Mouse (Mus musculus): Measurements from ENCODE around the gene Mapkbp1. TPM values are rescaled to one million over a fixed set of nuclear protein-coding genes. Genes with fewer than 3 reads are reported as not detected.

The Mapkbp1 gene
- 0.28 and 0.57 TPM in 2 replicates for polyA plus RNA-seq (2015; fragmentation: Nextera tagmentation; extraction: Ambion mirVana)

DNA sequence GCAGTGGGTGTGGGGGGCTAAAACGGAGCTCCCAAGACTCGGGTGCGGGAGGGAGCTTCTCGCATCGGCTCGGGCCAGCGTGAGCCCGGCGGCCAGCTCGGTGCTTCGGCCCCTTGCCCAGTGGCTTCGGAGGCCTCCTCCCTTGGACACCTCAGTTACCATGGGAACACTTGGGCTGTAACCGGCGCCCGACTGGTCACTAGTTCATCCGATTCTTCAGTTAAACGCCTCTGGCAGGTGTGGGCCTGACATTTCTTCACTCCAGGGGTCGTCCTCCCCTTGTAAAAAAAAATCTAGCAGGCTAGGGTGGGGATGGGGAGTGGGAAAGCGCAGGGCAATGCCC, at the start of gene Mapkbp1:
Gene Mapkbp1, plus strand, starts transcription at position 163 of the 343 bp plus-strand sequence.
- no peaks in the 10 kb centered on the region for H3K36me3 ChIP-seq
- no peaks in the 10 kb centered on the region for H3K9me3 ChIP-seq (replicated peaks)
- H3K4me3 ChIP-seq (replicated peaks) = peak within 1 kb of the TSS; percentile 71
- H3K27me3 ChIP-seq = no peaks in the 10 kb centered on the region
- 2% methylated on average over 19 of the region's 19 CpGs for WGBS (ENCODE audit: insufficient replicate concordance)
- peaks cover 16% of the 10 kb centered on the region for H3K4me1 ChIP-seq (replicated peaks)
- H3K9ac ChIP-seq = peak within 1 kb of the TSS; percentile 80
- peak within 1 kb of the TSS; percentile 52 for H3K27ac ChIP-seq
- peak within 1 kb of the TSS; percentile 86 for H3K4me2 ChIP-seq
- no peak for DNase-seq
- no peak; the same call in 1 of the 2 replicates for ATAC-seq (ENCODE audit: low read depth)

DNA sequence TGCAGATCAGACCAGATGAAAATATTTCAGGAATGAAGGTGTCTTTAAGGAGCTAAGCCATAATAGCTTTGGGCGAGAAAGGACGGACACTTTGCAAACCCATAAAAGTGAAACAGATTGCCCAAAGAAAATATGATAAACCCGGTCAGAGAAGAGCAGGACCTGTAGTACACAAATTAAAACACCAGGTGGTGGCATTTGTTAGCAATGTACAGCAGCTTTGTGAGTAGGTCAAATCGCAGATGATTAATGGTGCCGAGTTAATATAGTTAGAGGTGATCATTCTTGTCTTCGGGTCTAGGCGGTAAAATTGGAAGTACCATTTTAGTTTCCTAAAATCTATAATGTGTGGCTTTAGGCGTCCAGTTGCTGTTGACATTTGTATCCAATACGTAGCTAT, 1.9 kb upstream of the Mapkbp1 start:
- no peak for ATAC-seq (ENCODE audit: low read depth)
- Histone ChIP-seq H3K9ac (no peak overlapping the region), H3K36me3 (no peaks in the 10 kb centered on the region), H3K4me1 (replicated peaks) (peaks cover 16% of the 10 kb centered on the region), H3K4me2 (no peak overlapping the region), H3K9me3 (replicated peaks) (no peaks in the 10 kb centered on the region), H3K27me3 (no peaks in the 10 kb centered on the region), H3K27ac (no peak overlapping the region), H3K4me3 (replicated peaks) (no peak overlapping the region)
- 41% methylated on average over 9 of the region's 9 CpGs for WGBS (ENCODE audit: insufficient replicate concordance)
- peak; percentile 27 for DNase-seq

- Histone ChIP-seq H3K9ac (no peak overlapping the region), H3K36me3 (no peaks in the 10 kb centered on the region), H3K27me3 (no peaks in the 10 kb centered on the region), H3K27ac (no peak overlapping the region), H3K9me3 (replicated peaks) (no peaks in the 10 kb centered on the region), H3K4me2 (no peak overlapping the region), H3K4me1 (replicated peaks) (peaks cover 16% of the 10 kb centered on the region), H3K4me3 (replicated peaks) (no peak overlapping the region)
- ATAC-seq (ENCODE audit: low read depth) (no peak), DNase-seq (no peak)
- WGBS (ENCODE audit: insufficient replicate concordance) = 74% methylated on average over 3 of the region's 3 CpGs
Measured at GRCm38 (mm10) chr2:119971316-119971715, 1.2 kb upstream of the Mapkbp1 start.

- Histone ChIP-seq H3K4me1 (replicated peaks) (peaks cover 16% of the 10 kb centered on the region), H3K9ac (peak overlapping the region; percentile 80), H3K36me3 (no peaks in the 10 kb centered on the region), H3K27ac (peak overlapping the region; percentile 52), H3K4me3 (replicated peaks) (peak overlapping the region; percentile 71), H3K27me3 (no peaks in the 10 kb centered on the region), H3K9me3 (replicated peaks) (no peaks in the 10 kb centered on the region), H3K4me2 (peak overlapping the region; percentile 86)
- 6% methylated on average over 32 of the region's 32 CpGs for WGBS (ENCODE audit: insufficient replicate concordance)
- DNase-seq = peak; percentile 94
- ATAC-seq (ENCODE audit: low read depth) = peak; percentile 99
Measured at GRCm38 (mm10) chr2:119971837-119972536, 512 bp upstream of the Mapkbp1 start.

- Histone ChIP-seq H3K36me3 (no peaks in the 10 kb centered on the region; the same call in 1 of the 2 replicates), H3K9me3 (replicated peaks) (no peaks in the 10 kb centered on the region), H3K4me1 (replicated peaks) (no peaks in the 10 kb centered on the region; the same call in 1 of the 2 replicates), H3K27ac (no peak overlapping the region), H3K9ac (no peak overlapping the region), H3K27me3 (no peaks in the 10 kb centered on the region), H3K4me2 (no peak overlapping the region), H3K4me3 (replicated peaks) (no peak overlapping the region)
- WGBS (ENCODE audit: insufficient replicate concordance) = 75% methylated on average over 7 of the region's 7 CpGs
- no peak for DNase-seq
- ATAC-seq (ENCODE audit: low read depth) = no peak
Measured at GRCm38 (mm10) chr2:119980343-119980986, 8.0 kb downstream of the Mapkbp1 start.

DNA sequence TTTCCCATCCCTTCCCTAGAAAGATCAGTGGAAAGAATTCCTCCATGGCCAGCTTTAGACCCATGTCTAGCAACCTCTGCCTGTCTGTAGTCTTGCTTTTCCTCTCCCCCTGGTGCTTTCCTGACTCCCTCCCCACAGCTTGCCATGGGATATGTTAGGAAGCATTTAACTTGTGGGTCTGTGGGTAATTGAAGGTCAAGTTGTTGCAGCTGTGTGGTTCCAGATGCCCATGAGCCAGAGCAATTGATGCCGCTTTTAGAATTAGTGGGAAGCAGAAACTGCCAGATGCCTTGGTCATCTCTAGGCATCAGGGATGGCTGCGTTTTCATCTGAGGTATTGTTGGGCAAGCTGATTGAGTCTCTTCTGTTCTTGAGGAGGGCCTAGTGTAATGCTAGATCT, 9.1 kb downstream of the Mapkbp1 start:
- Histone ChIP-seq H3K9me3 (replicated peaks) (no peaks in the 10 kb centered on the region), H3K36me3 (no peaks in the 10 kb centered on the region; the same call in 1 of the 2 replicates), H3K9ac (no peak overlapping the region), H3K4me1 (replicated peaks) (no peaks in the 10 kb centered on the region; the same call in 1 of the 2 replicates), H3K27ac (no peak overlapping the region), H3K27me3 (no peaks in the 10 kb centered on the region), H3K4me2 (no peak overlapping the region), H3K4me3 (replicated peaks) (no peak overlapping the region)
- ATAC-seq (ENCODE audit: low read depth) (no peak), DNase-seq (no peak)
- 75% methylated on average over 2 of the region's 2 CpGs for WGBS (ENCODE audit: insufficient replicate concordance)

DNA sequence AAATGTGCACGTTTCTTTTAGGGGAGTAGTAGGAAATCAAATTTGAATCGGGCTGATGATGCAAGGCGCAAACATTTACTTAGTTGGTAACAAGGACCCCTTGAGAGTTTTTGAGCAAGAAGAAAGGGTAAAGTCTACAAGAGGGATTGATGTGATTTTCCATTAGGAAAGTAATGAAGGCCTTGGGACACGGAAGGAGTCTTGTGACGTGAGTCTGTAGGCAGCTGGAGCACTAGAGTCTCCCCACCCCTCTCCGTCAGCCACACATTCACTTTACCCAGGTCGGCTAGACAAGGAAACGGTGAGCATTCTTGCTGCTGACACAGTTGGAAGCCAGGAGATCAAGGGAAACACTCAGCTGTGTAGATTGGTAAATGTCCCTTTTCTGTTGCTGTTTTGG, 13.4 kb downstream of the Mapkbp1 start:
- Histone ChIP-seq H3K27me3 (no peaks in the 10 kb centered on the region), H3K4me2 (no peak overlapping the region), H3K9me3 (replicated peaks) (no peaks in the 10 kb centered on the region), H3K36me3 (no peaks in the 10 kb centered on the region; the same call in 1 of the 2 replicates), H3K4me1 (replicated peaks) (no peaks in the 10 kb centered on the region), H3K4me3 (replicated peaks) (no peak overlapping the region), H3K9ac (no peak overlapping the region), H3K27ac (no peak overlapping the region)
- ATAC-seq (ENCODE audit: low read depth) = no peak
- 71% methylated on average over 8 of the region's 8 CpGs for WGBS (ENCODE audit: insufficient replicate concordance)
- DNase-seq = no peak

DNA sequence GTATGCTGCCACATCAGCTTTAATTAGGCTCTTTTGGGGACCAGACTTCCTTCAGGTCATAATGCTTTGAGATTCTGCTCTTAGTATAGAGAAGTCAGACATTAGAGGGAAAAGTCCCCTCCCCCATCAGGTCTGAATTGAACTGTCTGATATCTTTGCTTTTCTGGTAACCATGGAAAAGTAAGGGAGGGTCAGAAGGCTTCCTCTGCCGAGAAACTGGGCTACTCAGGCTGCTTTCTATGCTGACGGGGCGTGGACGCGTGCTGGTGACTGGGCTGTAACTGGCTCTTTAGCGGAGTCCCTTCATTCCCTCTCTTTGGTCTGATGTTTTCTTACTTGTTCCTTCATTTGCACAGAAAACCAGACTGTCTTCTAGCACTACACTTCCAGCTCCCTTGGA, 13.9 kb downstream of the Mapkbp1 start:
- ATAC-seq (ENCODE audit: low read depth) = no peak
- H3K4me1 ChIP-seq (replicated peaks) = no peaks in the 10 kb centered on the region
- no peak overlapping the region for H3K4me3 ChIP-seq (replicated peaks)
- H3K9me3 ChIP-seq (replicated peaks) = no peaks in the 10 kb centered on the region
- WGBS (ENCODE audit: insufficient replicate concordance) = 60% methylated on average over 6 of the region's 6 CpGs
- no peak overlapping the region for H3K4me2 ChIP-seq
- H3K36me3 ChIP-seq = no peaks in the 10 kb centered on the region; the same call in 1 of the 2 replicates
- H3K27ac ChIP-seq = no peak overlapping the region
- no peak overlapping the region for H3K9ac ChIP-seq
- H3K27me3 ChIP-seq = no peaks in the 10 kb centered on the region
- DNase-seq = no peak

DNA sequence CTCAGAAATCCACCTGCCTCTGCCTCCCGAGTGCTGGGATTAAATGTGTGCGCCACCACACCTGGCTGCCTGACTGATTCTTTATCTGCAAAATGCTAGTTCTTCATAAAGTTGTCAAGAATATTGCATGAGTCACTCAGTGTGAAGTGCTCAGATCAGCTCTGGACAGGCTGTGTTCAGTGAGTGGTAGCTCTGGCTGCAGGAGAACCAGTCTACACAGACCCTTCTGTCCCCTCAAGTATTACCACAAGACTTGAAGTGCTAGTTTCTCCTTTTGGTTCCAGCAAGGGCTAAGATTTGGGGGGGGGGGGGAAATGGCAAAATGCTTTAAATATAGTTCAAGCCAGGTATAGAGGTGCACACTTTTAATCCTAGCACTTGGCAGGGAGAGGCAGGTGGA, 14.9 kb downstream of the Mapkbp1 start:
- no peak overlapping the region for H3K4me2 ChIP-seq
- H3K4me3 ChIP-seq (replicated peaks) = no peak overlapping the region
- no peak overlapping the region for H3K27ac ChIP-seq
- no peaks in the 10 kb centered on the region for H3K4me1 ChIP-seq (replicated peaks)
- DNase-seq (no peak), ATAC-seq (ENCODE audit: low read depth) (no peak)
- H3K27me3 ChIP-seq = no peaks in the 10 kb centered on the region
- no peaks in the 10 kb centered on the region for H3K9me3 ChIP-seq (replicated peaks)
- no peaks in the 10 kb centered on the region for H3K36me3 ChIP-seq
- no peak overlapping the region for H3K9ac ChIP-seq
- 75% methylated on average over 2 of the region's 2 CpGs for WGBS (ENCODE audit: insufficient replicate concordance)

GRCm38 (mm10) chr2:119988952-119989351, 16.5 kb downstream of the Mapkbp1 start:
- H3K9ac ChIP-seq = no peak overlapping the region
- no peaks in the 10 kb centered on the region for H3K36me3 ChIP-seq
- 62% methylated on average over 4 of the region's 4 CpGs for whole genome bisulfite sequencing (ENCODE audit: insufficient replicate concordance)
- ATAC-seq (ENCODE audit: low read depth) = no peak
- H3K4me2 ChIP-seq = no peak overlapping the region
- DNase-seq = no peak
- no peaks in the 10 kb centered on the region for H3K4me1 ChIP-seq (replicated peaks)
- H3K27ac ChIP-seq = no peak overlapping the region
- H3K4me3 ChIP-seq (replicated peaks) = no peak overlapping the region
- H3K27me3 ChIP-seq = no peaks in the 10 kb centered on the region
- no peaks in the 10 kb centered on the region for H3K9me3 ChIP-seq (replicated peaks)

GRCm38 (mm10) chr2:119990881-119991280, 18.4 kb downstream of the Mapkbp1 start:
- no peaks in the 10 kb centered on the region for H3K36me3 ChIP-seq
- 72% methylated on average over 6 of the region's 6 CpGs for WGBS (ENCODE audit: insufficient replicate concordance)
- 0 out of 2 replicates have a peak, but pooled peaks cover 8% of the 10 kb centered on the region for H3K4me1 ChIP-seq (replicated peaks)
- ATAC-seq (ENCODE audit: low read depth) = no peak
- H3K4me3 ChIP-seq (replicated peaks) = no peak overlapping the region
- no peaks in the 10 kb centered on the region for H3K9me3 ChIP-seq (replicated peaks)
- no peaks in the 10 kb centered on the region for H3K27me3 ChIP-seq
- DNase-seq = no peak
- no peak overlapping the region for H3K4me2 ChIP-seq
- no peak overlapping the region for H3K27ac ChIP-seq
- no peak overlapping the region for H3K9ac ChIP-seq

All from liver, embryonic 13.5 days (tissue).